Mouse (Mus musculus) bone marrow macrophage, adult 2 months (primary cell): ENCODE measurements at regions not wholly inside any gene's neighbourhood (a gene's known extent, or its start where the extent isn't known, plus 50 kb on each side); places are given as distances from the start of the nearest gene placed in this dataset.

Experiments used
- CTCF ChIP-seq: IDR thresholded peaks from 2 replicates; pipeline ENCODE4 v1.5.1; 2012; ENCODE audit warnings: low read depth, mild to moderate bottlenecking, low read length, moderate library complexity
- POLR2A ChIP-seq: IDR thresholded peaks from 2 replicates; pipeline ENCODE4 v1.6.1; 2012; ENCODE audit warnings: mild to moderate bottlenecking, low read depth, low read length, borderline replicate concordance

GRCm38 (mm10) chr15:86903006-86903405 lies 641.1 kb upstream of the Fam19a5 start:
- TF ChIP-seq CTCF, result no peak
- TF ChIP-seq POLR2A, result no peak
